Mouse (Mus musculus) hindbrain, embryonic 11.5 days (tissue): ENCODE results near the gene Gm21943. TPM values are rescaled to one million over a fixed set of nuclear protein-coding genes. Genes with fewer than 3 reads are reported as not detected.
"Not testable (repeated sequence)": the region's sequence is repeated elsewhere in the genome, so short reads cannot be mapped to it uniquely, and the experiment has no call there.

Source experiments
- ATAC-seq: fragments of 200-750 bp; cut with Nextera tagmentation; 2 replicates; pipeline ENCODE4 v1.8.0; 2017; ENCODE audit warnings: mild to moderate bottlenecking, moderate TSS enrichment, moderate library complexity; ENCODE audit not compliant: low FRiP score
- DNase-seq: peaks from one replicate; pipeline ENCODE4 v3.0.0-alpha.2; 2015; ENCODE audit warnings: low spot score
- H3K27ac ChIP-seq: fragments of 300-500 bp; sonication (generic); 2 replicates; pipeline ENCODE4 v1.5.1; 2014; ENCODE audit warnings: mild to moderate bottlenecking, low read depth, low read length
- H3K27me3 ChIP-seq: fragments of 300-500 bp; sonication (generic); 2 replicates; pipeline ENCODE4 v1.6.1; 2014; ENCODE audit warnings: mild to moderate bottlenecking, low read length, moderate library complexity, mixed read lengths; ENCODE audit not compliant: control insufficient read depth, insufficient read depth
- H3K36me3 ChIP-seq: fragments of 300-500 bp; sonication (generic); 2 replicates; pipeline ENCODE4 v1.6.1; 2014; ENCODE audit warnings: mild to moderate bottlenecking, low read length, moderate library complexity, mixed read lengths; ENCODE audit not compliant: control insufficient read depth, insufficient read depth
- H3K4me1 ChIP-seq: fragments of 300-500 bp; sonication (generic); replicated peaks from 2 replicates; pipeline ENCODE4 v1.6.1; 2014; ENCODE audit warnings: low read length, mixed read lengths; ENCODE audit not compliant: control insufficient read depth, insufficient read depth
- H3K4me2 ChIP-seq: fragments of 300-500 bp; sonication (generic); replicated peaks from 2 replicates; pipeline ENCODE4 v1.6.1; 2014; ENCODE audit warnings: mild to moderate bottlenecking, low read depth, low read length
- H3K4me3 ChIP-seq: fragments of 300-500 bp; sonication (generic); 2 replicates; pipeline ENCODE4 v1.5.1; 2014; ENCODE audit warnings: low read depth, low read length
- H3K9ac ChIP-seq: fragments of 300-500 bp; sonication (generic); 2 replicates; pipeline ENCODE4 v1.6.1; 2014; ENCODE audit warnings: low read depth, low read length
- H3K9me3 ChIP-seq: fragments of 300-500 bp; sonication (generic); 2 replicates; pipeline ENCODE4 v1.6.1; 2016; ENCODE audit warnings: low read length; ENCODE audit not compliant: control insufficient read depth
- WGBS: fragments of 180-500 bp; shearing (Covaris S2); extraction: QIAGEN DNeasy Blood & Tissue Kit; methylation state at CpG from one replicate; pipeline ENCODE4 v1.1.7; 2014; 5-methylcytosine and 5-hydroxymethylcytosine counted together
- polyA plus RNA-seq: library from polyadenylated mRNA; unstranded; fragments of >200 nt; fragmentation: Nextera tagmentation; extraction: Ambion mirVana; gene quantifications from 2 replicates; pipeline ENCODE4 v1.2.1, GENCODE M21; 2014

The Gm21943 gene
- not detected in 2 replicates for polyA plus RNA-seq

- H3K4me3 ChIP-seq, H3K9ac ChIP-seq, H3K4me1 ChIP-seq, H3K9me3 ChIP-seq, H3K27ac ChIP-seq, H3K4me2 ChIP-seq, H3K36me3 ChIP-seq, ATAC-seq, DNase-seq, H3K27me3 ChIP-seq: not testable (repeated sequence)
- WGBS: no CpG with 5 or more reads among the region's 4 CpGs
Measured at GRCm38 (mm10) chrY:57533644-57534043, at the start of gene Gm21943. Gene Gm21943 (minus strand): TSS chrY:57533744.

Other genes starting within 250 kb of the Gm21943 start
- not detected in 2 replicates for gene Gm28961, start 172.0 kb upstream of the Gm21943 start, polyA plus RNA-seq